Mouse (Mus musculus): ENCODE results near the gene Arsk.

DNA sequence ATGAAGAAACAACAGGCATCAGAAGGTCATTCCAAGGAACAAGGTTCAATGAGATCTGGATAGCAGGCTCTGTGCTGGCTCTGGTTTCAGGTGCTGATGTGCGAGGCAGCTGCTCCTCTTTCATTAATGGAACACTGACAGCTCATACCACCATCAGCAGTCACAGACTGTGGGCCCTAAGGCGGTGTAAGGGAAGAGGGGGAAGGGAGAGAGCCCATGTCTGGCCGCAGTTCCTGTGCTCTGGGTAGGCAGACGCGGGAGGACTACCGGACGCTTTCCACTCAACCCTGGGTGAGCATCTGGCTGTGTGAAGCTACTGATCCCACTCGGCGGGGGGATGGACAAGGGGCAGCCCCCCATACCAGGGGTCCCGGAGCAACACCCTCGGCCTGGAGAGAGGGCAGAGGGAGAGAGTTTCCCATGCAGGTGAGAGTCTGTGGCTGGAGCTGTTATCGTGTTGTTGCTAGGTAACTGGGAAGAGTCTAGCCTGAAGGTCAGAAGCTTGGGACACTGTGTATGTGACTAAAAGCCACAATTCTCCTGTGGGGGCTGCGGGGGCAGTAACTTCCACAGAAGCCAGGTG lies 34.0 kb downstream of the Arsk start:
- TF ChIP-seq CTCF (conservative IDR thresholded peaks at IDR 0.05; ENCODE audit: low read length): no peak
- no peak for TF ChIP-seq POU5F1 (IDR thresholded peaks at IDR 0.05; ENCODE audit: borderline replicate concordance, low read length)
